Mouse (Mus musculus) embryo, embryonic 11 days (tissue): Measurements from ENCODE around the gene Olfr1036.
"Not testable (repeated sequence)": the region's sequence is repeated elsewhere in the genome, so short reads cannot be mapped to it uniquely, and the experiment has no call there.

Experiments
- DNase-seq: peaks from one replicate; pipeline ENCODE4 v3.0.0-alpha.2; 2015

The Olfr1036 gene

GRCm38 (mm10) chr2:86073692-86074091 is at the start of gene Olfr1036:
Gene Olfr1036 (plus strand): TSS chr2:86073992.
- DNase-seq, result not testable (repeated sequence)

GRCm38 (mm10) chr2:86045561-86045960 is 28.2 kb upstream of the Olfr1036 start, which contains the start of gene Olfr1034:
Gene Olfr1034 (plus strand): TSS chr2:86045861.
- no peak for DNase-seq

GRCm38 (mm10) chr2:86050777-86051176 is 23.0 kb upstream of the Olfr1036 start:
- not testable (repeated sequence) for DNase-seq

- not testable (repeated sequence) for DNase-seq
Observed at GRCm38 (mm10) chr2:86063766-86064165, 10.0 kb upstream of the Olfr1036 start.

GRCm38 (mm10) chr2:86070189-86070588 is 3.6 kb upstream of the Olfr1036 start:
- no peak for DNase-seq

- not testable (repeated sequence) for DNase-seq
Observed at GRCm38 (mm10) chr2:86080478-86080877, 6.7 kb downstream of the Olfr1036 start.

- DNase-seq, result no peak
Observed at GRCm38 (mm10) chr2:86087285-86087684, 13.5 kb downstream of the Olfr1036 start, which contains the start of gene Olfr1037. Gene Olfr1037 (minus strand): TSS chr2:86087385.
